Mouse (Mus musculus) testis, adult 2 months (tissue): ENCODE data around the gene Crabp2.

Source experiments
- CTCF ChIP-seq: fragments of 200-500 bp; IDR thresholded peaks from 2 replicates; pipeline ENCODE4 v1.5.1; 2012; ENCODE audit warnings: low read depth, mild to moderate bottlenecking, inconsistent platforms, low read length, moderate library complexity; ENCODE audit not compliant: control insufficient read depth, insufficient read depth, insufficient replicate concordance
- POLR2A ChIP-seq: fragments of 200-500 bp; IDR thresholded peaks from 2 replicates; pipeline ENCODE4 v1.6.1; 2012; ENCODE audit warnings: low read depth, mild to moderate bottlenecking, inconsistent platforms, low read length, moderate library complexity; ENCODE audit not compliant: control insufficient read depth

- TF ChIP-seq CTCF (no peak), POLR2A (no peak)
Observed at GRCm38 (mm10) chr3:87927452-87927851, 21.0 kb upstream of the Crabp2 start.
